Mouse (Mus musculus) spleen, adult 18-20 months (tissue): ENCODE measurements around the gene Xpo6.

Experiments used
- DNase-seq, 2 experiments: peaks; one replicate each; pipeline ENCODE4 v3.0.0; 2022; ENCODE audit warnings: mixed read lengths in 2 of 2

The Xpo6 gene

GRCm38 (mm10) chr7:126075058-126075457 is 125.2 kb downstream of the Xpo6 start:
- DNase-seq: no peak

- DNase-seq: no peak
Observed at GRCm38 (mm10) chr7:126070321-126070720, 130.0 kb downstream of the Xpo6 start.

DNA sequence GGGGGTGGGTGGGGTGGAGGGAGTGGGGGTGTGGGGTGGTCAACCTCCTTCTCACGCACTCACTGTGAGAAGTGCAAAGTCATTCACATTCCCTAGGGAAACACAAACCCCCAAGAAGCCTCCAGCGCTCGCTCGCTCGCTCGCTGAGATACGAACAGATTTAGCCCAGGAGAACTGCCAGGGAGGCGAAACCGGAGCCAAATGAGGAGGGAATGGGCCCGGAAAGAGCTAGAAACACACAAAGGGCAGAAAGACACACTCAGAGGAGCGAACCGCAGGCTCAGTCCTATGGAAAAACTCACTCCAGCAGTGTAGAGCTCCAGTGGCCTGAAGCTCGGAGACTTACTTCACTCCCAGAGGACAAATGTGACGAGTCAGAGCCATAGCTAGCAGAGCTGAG is 133.5 kb downstream of the Xpo6 start:
- no peak for DNase-seq

DNA sequence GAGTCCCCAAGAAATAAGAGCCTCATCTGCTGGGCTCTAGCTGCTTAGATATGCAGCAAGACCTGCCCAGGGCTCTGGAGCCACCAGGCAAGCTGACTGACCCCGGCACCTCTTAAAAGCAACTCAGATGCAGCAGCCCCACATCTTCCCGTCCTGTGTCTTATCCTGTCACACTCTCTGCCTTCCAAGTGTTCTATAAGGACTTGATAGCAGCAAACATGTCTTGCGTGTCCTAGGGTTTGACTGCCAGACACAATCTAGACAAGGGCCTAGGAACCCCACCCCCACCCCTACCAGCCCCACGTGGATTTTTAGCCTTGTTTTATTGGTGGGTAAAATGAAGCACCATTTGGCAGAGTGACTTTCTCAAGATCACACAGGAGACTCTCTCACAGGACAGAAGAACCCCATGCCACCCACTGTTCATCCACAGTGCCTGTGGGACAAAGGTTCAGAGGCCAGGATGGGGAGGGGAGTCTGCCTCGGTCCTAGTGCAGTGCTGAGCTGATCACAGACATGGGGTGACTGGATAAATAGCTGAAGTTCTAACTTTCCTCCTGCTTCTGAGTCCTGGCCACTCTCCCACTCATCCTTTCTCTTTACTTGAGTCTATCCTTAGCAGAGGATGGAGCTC is 134.9 kb downstream of the Xpo6 start:
- DNase-seq: no peak

GRCm38 (mm10) chr7:126062228-126062627 is 138.1 kb downstream of the Xpo6 start:
- DNase-seq: no peak

DNA sequence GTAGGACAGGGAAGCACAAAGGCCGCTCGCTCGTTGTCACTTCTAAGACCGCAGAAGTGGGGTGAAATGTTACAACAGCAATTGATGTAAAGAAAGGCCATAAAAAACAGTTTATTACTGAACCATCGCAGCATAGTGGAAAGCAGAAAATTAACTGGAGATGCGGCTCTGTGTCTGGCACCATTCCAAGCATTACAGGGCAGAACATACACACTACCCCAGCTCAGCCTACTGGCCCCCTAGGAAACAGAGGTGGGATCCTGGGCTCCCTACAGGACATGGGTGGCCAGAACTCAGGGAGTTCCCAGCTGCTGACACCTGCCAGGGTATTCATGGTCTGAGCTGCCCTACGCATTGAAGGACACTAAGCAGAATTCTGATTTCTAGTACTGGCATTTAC is 141.4 kb downstream of the Xpo6 start:
- DNase-seq: no peak

DNA sequence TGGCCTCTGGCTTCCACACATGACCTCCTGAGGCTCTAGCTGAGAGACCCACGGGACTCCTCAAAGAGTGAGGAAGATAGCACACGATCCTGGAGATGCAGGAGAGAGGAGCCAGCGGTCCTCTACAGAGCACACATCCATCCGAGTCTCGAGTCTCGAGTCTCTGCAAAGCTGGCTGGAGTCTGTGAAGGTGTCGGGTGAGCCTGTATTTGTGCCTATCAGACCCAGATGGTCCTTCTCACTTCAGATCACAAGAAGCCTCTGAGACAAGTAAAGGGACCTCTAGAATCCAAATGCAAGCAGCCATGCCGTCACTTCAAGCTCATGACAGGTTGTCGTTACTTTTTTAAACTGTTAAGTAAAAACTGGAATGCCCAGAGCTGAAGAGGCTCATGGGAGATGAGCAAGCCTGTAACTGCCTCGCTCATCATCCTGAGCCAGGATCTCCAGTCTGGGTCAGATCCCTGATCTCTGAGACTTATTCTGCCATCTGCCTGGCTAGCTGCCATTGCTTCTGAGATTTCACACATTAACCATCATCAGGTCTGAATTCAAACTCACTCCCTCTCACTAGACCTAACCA is 142.9 kb downstream of the Xpo6 start:
- DNase-seq: no peak

- no peak for DNase-seq
Observed at GRCm38 (mm10) chr7:126054574-126054973, 145.7 kb downstream of the Xpo6 start.

GRCm38 (mm10) chr7:126053618-126054017 is 146.7 kb downstream of the Xpo6 start:
- DNase-seq: no peak

GRCm38 (mm10) chr7:126051910-126052309 is 148.4 kb downstream of the Xpo6 start:
- DNase-seq: no peak
